Mouse (Mus musculus) erythroblast, embryonic 14.5 days (primary cell): ENCODE data around the gene Mms19. TPM values are rescaled to one million over a fixed set of nuclear protein-coding genes. Genes with fewer than 3 reads are reported as not detected.

ENCODE experiments used
- H3K27me3 ChIP-seq: 2 replicates; pipeline ENCODE4 v1.6.1; 2012; ENCODE audit warnings: inconsistent platforms; ENCODE audit not compliant: control insufficient read depth
- H3K36me3 ChIP-seq: 2 replicates; pipeline ENCODE4 v1.6.1; 2012; ENCODE audit warnings: mild to moderate bottlenecking, inconsistent platforms; ENCODE audit not compliant: control insufficient read depth
- H3K4me1 ChIP-seq: 2 replicates; pipeline ENCODE4 v1.6.1; 2012; ENCODE audit warnings: inconsistent platforms; ENCODE audit not compliant: control insufficient read depth
- H3K4me3 ChIP-seq: replicated peaks from 2 replicates; pipeline ENCODE3; 2012; ENCODE audit warnings: moderate library complexity, mild to moderate bottlenecking, inconsistent platforms
- H3K9me3 ChIP-seq: 2 replicates; pipeline ENCODE4 v1.6.1; 2012; ENCODE audit warnings: low read length, inconsistent platforms, mixed read lengths; ENCODE audit not compliant: control insufficient read depth
- GATA1 ChIP-seq: IDR thresholded peaks from 2 replicates; pipeline ENCODE4 v1.6.1; 2012; ENCODE audit warnings: low read length, inconsistent platforms, mixed read lengths
- TAL1 ChIP-seq: IDR thresholded peaks from 3 replicates; pipeline ENCODE4 v1.6.1; 2012; ENCODE audit warnings: low read length, inconsistent platforms, mixed read lengths
- polyA plus RNA-seq: library from polyadenylated mRNA; stranded (reverse); fragments of >175 nt; gene quantifications from 2 replicates; pipeline ENCODE4 v1.2.3, GENCODE M21; 2012

Gene Mms19
- polyA plus RNA-seq, 1 experiment = 0.65 TPM

- peaks cover 59% of the 10 kb centered on the region for H3K4me1 ChIP-seq
- TF ChIP-seq TAL1 = no peak
- TF ChIP-seq GATA1 = no peak
- H3K9me3 ChIP-seq = no peaks in the 10 kb centered on the region
- peaks cover 21% of the 10 kb centered on the region for H3K36me3 ChIP-seq
- H3K27me3 ChIP-seq = no peaks in the 10 kb centered on the region
- H3K4me3 ChIP-seq = peak within 1 kb of the TSS; percentile 74
Measured at GRCm38 (mm10) chr19:41895460-41896318, 85.3 kb downstream of the Mms19 start, which contains the start of gene Rrp12. Rrp12 (minus strand) TSS chr19:41896173.

- TF ChIP-seq GATA1 = no peak
- TF ChIP-seq TAL1 = no peak
- no peaks in the 10 kb centered on the region for H3K9me3 ChIP-seq
- peak overlapping the region; percentile 74 for H3K4me3 ChIP-seq
- no peaks in the 10 kb centered on the region for H3K27me3 ChIP-seq
- H3K36me3 ChIP-seq = peaks cover 28% of the 10 kb centered on the region
- H3K4me1 ChIP-seq = peaks cover 65% of the 10 kb centered on the region
Measured at GRCm38 (mm10) chr19:41894959-41895358, 86.0 kb downstream of the Mms19 start.

Other genes with a start within 250 kb of the Mms19 start
- gene Slit1, start 237.5 kb downstream of the Mms19 start, polyA plus RNA-seq = 0.06 and 0.12 TPM in 2 replicates
- 0.49 and 0.65 TPM in 2 replicates for gene Arhgap19, start 179.1 kb downstream of the Mms19 start, polyA plus RNA-seq
- gene Frat1, start 151.2 kb downstream of the Mms19 start, polyA plus RNA-seq = 2.3 and 2.8 TPM in 2 replicates
- gene Frat2, start 133.0 kb downstream of the Mms19 start, polyA plus RNA-seq = 8.4 and 10.4 TPM in 2 replicates
- 1.1 TPM in 2 replicates for gene Rrp12, start 85.0 kb downstream of the Mms19 start, polyA plus RNA-seq
- 6.9 and 7.3 TPM in 2 replicates for gene Pgam1, start 69.2 kb downstream of the Mms19 start, polyA plus RNA-seq
- gene Exosc1, start 47.7 kb downstream of the Mms19 start, polyA plus RNA-seq = 0.70 and 0.94 TPM in 2 replicates
- 3.1 and 3.2 TPM in 2 replicates for gene Zdhhc16, start 47.7 kb downstream of the Mms19 start, polyA plus RNA-seq
- 0.10 and 0.30 TPM in 2 replicates for gene Ubtd1, start 606 bp upstream of the Mms19 start, polyA plus RNA-seq
- gene Ankrd2, start 54.8 kb upstream of the Mms19 start, polyA plus RNA-seq = 0.12 TPM in 1 of 2 replicates, not detected in the other
- not detected in 2 replicates for gene Hoga1, start 64.5 kb upstream of the Mms19 start, polyA plus RNA-seq
- gene 4933411K16Rik, start 71.1 kb upstream of the Mms19 start, polyA plus RNA-seq = not detected in 2 replicates
- 0.10 and 0.19 TPM in 2 replicates for gene Morn4, start 105.2 kb upstream of the Mms19 start, polyA plus RNA-seq
- gene Pi4k2a, start 109.3 kb upstream of the Mms19 start, polyA plus RNA-seq = 1.7 and 1.8 TPM in 2 replicates
- gene Avpi1, start 147.9 kb upstream of the Mms19 start, polyA plus RNA-seq = 1.3 and 1.7 TPM in 2 replicates
- 0.05 TPM in 2 replicates for gene Marveld1, start 166.2 kb upstream of the Mms19 start, polyA plus RNA-seq
- 0.67 and 0.73 TPM in 2 replicates for gene Zfyve27, start 182.8 kb upstream of the Mms19 start, polyA plus RNA-seq
- gene Sfrp5, start 221.1 kb upstream of the Mms19 start, polyA plus RNA-seq = not detected in 2 replicates